8 mouse cellular contexts compared by ENCODE assay signal in genomic region chr6:34543303-34544206, GRCm38 (mm10). TPM values are rescaled to one million over a fixed set of nuclear protein-coding genes. Genes with fewer than 3 reads are reported as not detected.
A peak's percentile ranks its signal among the peaks of the same experiment; 100 is the strongest.
DNase-seq lines count a peak whose midpoint lies in the region; ATAC-seq and TF ChIP-seq lines count a peak whose summit lies in the region.

No protein-coding gene starts in this region.

- H3K9me3 ChIP-seq in forebrain, embryonic 12.5 days = no peaks in the 10 kb centered on the region
- no peaks in the 10 kb centered on the region for H3K9me3 ChIP-seq in forebrain, embryonic 11.5 days (ENCODE audit: control insufficient read depth, low read length)
- H3K9me3 ChIP-seq in hindbrain, embryonic 14.5 days (ENCODE audit: control insufficient read depth, low read length) = no peaks in the 10 kb centered on the region
- H3K9me3 ChIP-seq in midbrain, embryonic 14.5 days (ENCODE audit: control insufficient read depth, low read length) = no peaks in the 10 kb centered on the region
- no peaks in the 10 kb centered on the region for H3K9me3 ChIP-seq in liver, postnatal 0 days (ENCODE audit: low read length)

- no peak overlapping the region for H3K9ac ChIP-seq in forebrain, embryonic 12.5 days
- no peak overlapping the region for H3K9ac ChIP-seq in forebrain, embryonic 11.5 days (ENCODE audit: low read length)
- H3K9ac ChIP-seq in hindbrain, embryonic 14.5 days = no peak overlapping the region
- no peak overlapping the region for H3K9ac ChIP-seq in midbrain, embryonic 14.5 days (replicated peaks; ENCODE audit: low read length)
- H3K9ac ChIP-seq in liver, postnatal 0 days (replicated peaks) = no peak overlapping the region

- no peak for TF ChIP-seq CTCF in liver, postnatal 0 days (IDR thresholded peaks at IDR 0.05; ENCODE audit: low read depth)

- H3K27ac ChIP-seq in forebrain, embryonic 12.5 days = peak overlapping the region; percentile 43; the same call in 1 of the 2 replicates
- H3K27ac ChIP-seq in forebrain, embryonic 11.5 days (ENCODE audit: low read depth, low read length) = no peak overlapping the region
- no peak overlapping the region for H3K27ac ChIP-seq in hindbrain, embryonic 14.5 days
- H3K27ac ChIP-seq in midbrain, embryonic 14.5 days (replicated peaks; ENCODE audit: low read depth, low read length) = no peak overlapping the region
- no peak overlapping the region for H3K27ac ChIP-seq in liver, postnatal 0 days (ENCODE audit: low read depth)

- no peak for DNase-seq in forebrain, embryonic 11.5 days (ENCODE audit: low spot score)
- DNase-seq in brain, adult 2 months (ENCODE audit: low read depth, low spot score) = peak; percentile 16
- DNase-seq in hindbrain, embryonic 14.5 days (ENCODE audit: low spot score) = no peak
- DNase-seq in midbrain, embryonic 14.5 days = peak; percentile 54
- no peak for DNase-seq in thymus, postnatal 10 days (ENCODE audit: low spot score in 2 of 2)
- no peak for DNase-seq in liver, postnatal 0 days

- no peaks in the 10 kb centered on the region for H3K36me3 ChIP-seq in forebrain, embryonic 12.5 days (replicated peaks)
- H3K36me3 ChIP-seq in forebrain, embryonic 11.5 days (ENCODE audit: control insufficient read depth, insufficient read depth, low read length) = no peaks in the 10 kb centered on the region
- H3K36me3 ChIP-seq in hindbrain, embryonic 14.5 days (replicated peaks; ENCODE audit: control insufficient read depth, insufficient read depth) = no peaks in the 10 kb centered on the region
- H3K36me3 ChIP-seq in midbrain, embryonic 14.5 days (ENCODE audit: control insufficient read depth, insufficient read depth, low read length) = no peaks in the 10 kb centered on the region
- no peaks in the 10 kb centered on the region for H3K36me3 ChIP-seq in liver, postnatal 0 days (replicated peaks; ENCODE audit: insufficient read depth, low read length)

- 50% methylated on average over 21 of the region's 21 CpGs for WGBS in forebrain, embryonic 12.5 days
- 57% methylated on average over 21 of the region's 21 CpGs for WGBS in forebrain, embryonic 11.5 days
- 51% methylated on average over 21 of the region's 21 CpGs for WGBS in hindbrain, embryonic 14.5 days
- 64% methylated on average over 21 of the region's 21 CpGs for WGBS in midbrain, embryonic 14.5 days
- WGBS in liver, postnatal 0 days (ENCODE audit: insufficient replicate concordance) = 66% methylated on average over 21 of the region's 21 CpGs

- 0 out of 2 replicates have a peak, but pooled peaks have one; percentile 27 for ATAC-seq in forebrain, embryonic 12.5 days (ENCODE audit: low FRiP score)
- no peak for ATAC-seq in forebrain, embryonic 11.5 days (replicated peaks; ENCODE audit: low FRiP score)
- ATAC-seq in hindbrain, embryonic 14.5 days (ENCODE audit: low FRiP score) = no peak
- no peak for ATAC-seq in midbrain, embryonic 14.5 days (ENCODE audit: low FRiP score, low TSS enrichment)
- no peak for ATAC-seq in erythroid progenitor cell, adult 5-6 weeks (replicated peaks; ENCODE audit: low FRiP score, poor library complexity, severe bottlenecking)
- no peak for ATAC-seq in liver, postnatal 0 days

- no peak overlapping the region for H3K4me3 ChIP-seq in forebrain, embryonic 12.5 days (replicated peaks)
- no peak overlapping the region for H3K4me3 ChIP-seq in forebrain, embryonic 11.5 days (ENCODE audit: low read depth, low read length)
- H3K4me3 ChIP-seq in hindbrain, embryonic 14.5 days (replicated peaks; ENCODE audit: low read length) = no peak overlapping the region
- no peak overlapping the region for H3K4me3 ChIP-seq in midbrain, embryonic 14.5 days (replicated peaks; ENCODE audit: low read depth, low read length)
- no peak overlapping the region for H3K4me3 ChIP-seq in liver, postnatal 0 days (ENCODE audit: low read depth, low read length)

- no peak for TF ChIP-seq EP300 in liver, postnatal 0 days (IDR thresholded peaks at IDR 0.05; ENCODE audit: low read depth)

- H3K27me3 ChIP-seq in forebrain, embryonic 12.5 days = no peaks in the 10 kb centered on the region
- H3K27me3 ChIP-seq in forebrain, embryonic 11.5 days (ENCODE audit: control insufficient read depth, insufficient read depth, low read length) = no peaks in the 10 kb centered on the region
- H3K27me3 ChIP-seq in hindbrain, embryonic 14.5 days (ENCODE audit: control insufficient read depth, insufficient read depth, low read length) = no peaks in the 10 kb centered on the region
- H3K27me3 ChIP-seq in midbrain, embryonic 14.5 days (ENCODE audit: control insufficient read depth, insufficient read depth, low read length) = no peaks in the 10 kb centered on the region
- no peaks in the 10 kb centered on the region for H3K27me3 ChIP-seq in liver, postnatal 0 days (ENCODE audit: insufficient read depth, low read length)

- H3K4me2 ChIP-seq in forebrain, embryonic 12.5 days = no peak overlapping the region; the same call in 1 of the 2 replicates
- no peak overlapping the region for H3K4me2 ChIP-seq in forebrain, embryonic 11.5 days (ENCODE audit: low read depth, low read length, severe bottlenecking)
- H3K4me2 ChIP-seq in hindbrain, embryonic 14.5 days (replicated peaks) = peak overlapping the region; percentile 30
- no peak overlapping the region for H3K4me2 ChIP-seq in midbrain, embryonic 14.5 days (ENCODE audit: low read length)
- no peak overlapping the region for H3K4me2 ChIP-seq in liver, postnatal 0 days (ENCODE audit: low read depth, low read length)

- peaks cover 10% of the 10 kb centered on the region for H3K4me1 ChIP-seq in forebrain, embryonic 12.5 days
- H3K4me1 ChIP-seq in forebrain, embryonic 11.5 days (replicated peaks; ENCODE audit: control insufficient read depth, insufficient read depth, low read length) = peaks cover 2% of the 10 kb centered on the region; the same call in 1 of the 2 replicates
- peaks cover 22% of the 10 kb centered on the region for H3K4me1 ChIP-seq in hindbrain, embryonic 14.5 days (replicated peaks; ENCODE audit: control insufficient read depth, insufficient read depth, low read length)
- no peaks in the 10 kb centered on the region; the same call in 1 of the 2 replicates for H3K4me1 ChIP-seq in midbrain, embryonic 14.5 days (ENCODE audit: control insufficient read depth, insufficient read depth, low read length)
- H3K4me1 ChIP-seq in liver, postnatal 0 days (ENCODE audit: insufficient read depth) = 0 out of 2 replicates have a peak, but pooled peaks cover 4% of the 10 kb centered on the region

RNA-seq across cellular contexts. Expression of gene Cald1, which starts 54.7 kb away (rescaled TPM):
- polyA plus RNA-seq in forebrain, embryonic 12.5 days (2016; fragmentation: Nextera tagmentation; extraction: Ambion mirVana) = 105 and 133 TPM in 2 replicates
- polyA plus RNA-seq in forebrain, embryonic 11.5 days (2014; fragmentation: Nextera tagmentation; extraction: Ambion mirVana) = 132 and 139 TPM in 2 replicates
- 52.4 and 55.0 TPM in 2 replicates for polyA plus RNA-seq in hindbrain, embryonic 14.5 days (2014; fragmentation: Nextera tagmentation; extraction: Ambion mirVana)
- polyA plus RNA-seq in midbrain, embryonic 14.5 days (2014; fragmentation: Nextera tagmentation; extraction: Ambion mirVana) = 26.9 and 50.0 TPM in 2 replicates
- 1.8 and 4.2 TPM in 2 replicates for total RNA-seq in erythroid progenitor cell, adult 5-6 weeks (2015; ENCODE audit: low replicate concordance)
- 2.0 and 2.6 TPM in 2 replicates for total RNA-seq in erythroid progenitor cell, adult 5-6 weeks (2017; ENCODE audit: low replicate concordance)
- polyA plus RNA-seq in liver, postnatal 0 days (2015; fragmentation: Nextera tagmentation; extraction: Ambion mirVana) = 116 and 131 TPM in 2 replicates

Comparison
In these comparisons a context has a peak if more than half of its experiments do, and no peak if none do; other contexts are left out.
1. DNase-seq: peak in brain, adult 2 months (single experiment) and midbrain, embryonic 14.5 days (single experiment); none in forebrain, embryonic 11.5 days (single experiment), hindbrain, embryonic 14.5 days (single experiment), thymus, postnatal 10 days (0 of 2) and liver, postnatal 0 days (single experiment).